Mouse (Mus musculus): ENCODE measurements at regions not wholly inside any gene's neighbourhood (a gene's known extent, or its start where the extent isn't known, plus 50 kb on each side); places are given as distances from the start of the nearest gene placed in this dataset.

DNA sequence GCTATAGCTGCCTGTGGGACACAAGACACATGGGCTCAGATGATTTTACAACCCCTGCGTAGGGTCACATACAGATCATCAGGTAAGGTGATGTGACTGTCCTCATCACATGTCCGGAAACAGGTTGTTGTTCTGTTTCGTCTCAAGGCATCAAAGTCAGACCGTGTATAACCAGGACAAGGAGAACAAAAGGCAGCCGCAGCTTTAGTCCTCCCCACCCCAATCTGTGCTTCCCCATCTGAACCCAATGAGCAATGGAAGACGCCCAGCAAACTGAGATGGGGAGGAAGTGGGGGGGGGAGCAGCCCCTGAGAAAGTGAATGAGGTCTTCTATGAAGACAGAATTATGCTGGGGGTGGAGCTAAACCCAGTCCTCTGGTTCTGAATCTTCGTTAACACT is 121.7 kb downstream of the Cd83 start:
- no peak for TF ChIP-seq POLR2A (IDR thresholded peaks at IDR 0.05; ENCODE audit: borderline replicate concordance, extremely low read depth, low read depth, low read length)
- no peak for TF ChIP-seq CTCF (IDR thresholded peaks at IDR 0.05; ENCODE audit: insufficient read depth, low read length)

All from lung, adult 2 months (tissue).